Mouse (Mus musculus) adrenal gland, adult 10 weeks (tissue): ENCODE measurements around the gene Oaz2. TPM values are rescaled to one million over a fixed set of nuclear protein-coding genes. Genes with fewer than 3 reads are reported as not detected.

ENCODE experiments used
- polyA plus RNA-seq: library from polyadenylated mRNA; stranded (reverse); fragments of 350-450 nt; fragmentation: Illumina TruSeq; extraction: RNeasy Lipid Tissue Mini Kit (QIAGEN cat#74804); gene quantifications from one replicate; pipeline ENCODE4 v1.2.3, GENCODE M21; 2014; ENCODE audit warnings: low read depth, low replicate concordance

Gene Oaz2
- polyA plus RNA-seq = 79.7 TPM

GRCm38 (mm10) chr9:65667701-65668100 is at the start of gene Oaz2:
TSS of gene Oaz2 (plus strand) at chr9:65668001.

GRCm38 (mm10) chr9:65629025-65629766 is 38.6 kb upstream of the Oaz2 start, which contains the start of gene Rbpms2:
TSS of gene Rbpms2 (plus strand) at chr9:65629648.

Other genes with a start within 250 kb of the Oaz2 start
- not detected for gene Slc51b, start 245.0 kb upstream of the Oaz2 start, polyA plus RNA-seq
- 13.8 TPM for gene Mtfmt, start 232.2 kb upstream of the Oaz2 start, polyA plus RNA-seq
- gene Spg21, start 207.1 kb upstream of the Oaz2 start, polyA plus RNA-seq = 137 TPM
- gene Ankdd1a, start 147.8 kb upstream of the Oaz2 start, polyA plus RNA-seq = not detected
- gene Plekho2, start 88.0 kb upstream of the Oaz2 start, polyA plus RNA-seq = 5.0 TPM
- not detected for gene Pif1, start 80.8 kb upstream of the Oaz2 start, polyA plus RNA-seq
- gene Rbpms2, start 38.4 kb upstream of the Oaz2 start, polyA plus RNA-seq = 25.7 TPM
- 11.5 TPM for gene Zfp609, start 159.6 kb downstream of the Oaz2 start, polyA plus RNA-seq
- gene Pclaf, start 222.2 kb downstream of the Oaz2 start, polyA plus RNA-seq = 7.6 TPM
- gene Trip4, start 240.8 kb downstream of the Oaz2 start, polyA plus RNA-seq = 78.8 TPM
- 25.6 TPM for gene Csnk1g1, start 240.9 kb downstream of the Oaz2 start, polyA plus RNA-seq